Mouse (Mus musculus) bone marrow macrophage, adult 2 months (primary cell): ENCODE data around the gene Abhd16b.

Experiments used
- CTCF ChIP-seq: IDR thresholded peaks from 2 replicates; pipeline ENCODE4 v1.5.1; 2012; ENCODE audit warnings: low read depth, mild to moderate bottlenecking, low read length, moderate library complexity
- POLR2A ChIP-seq: IDR thresholded peaks from 2 replicates; pipeline ENCODE4 v1.6.1; 2012; ENCODE audit warnings: mild to moderate bottlenecking, low read depth, low read length, borderline replicate concordance

GRCm38 (mm10) chr2:181457831-181458230, 35.2 kb upstream of the Abhd16b start:
- TF ChIP-seq CTCF (no peak), POLR2A (no peak)
